ENCODE assay signal across 14 mouse cellular contexts in genomic region chr2:101960658-101961057, GRCm38 (mm10).
DNase-seq lines count a peak whose midpoint lies in the region; ATAC-seq and TF ChIP-seq lines count a peak whose summit lies in the region.
"Had no signal": no experiment of that assay in that cellular context is flagged by ENCODE, and none has a peak within 500 bp of the region (broad histone marks: within the 10 kb centered on the region; RNA-seq: fewer than 3 reads in every experiment).

No protein-coding gene starts in this region.

- no peak overlapping the region for H3K4me2 ChIP-seq in midbrain, embryonic 13.5 days (replicated peaks)
- no peak overlapping the region for H3K4me2 ChIP-seq in hindbrain, postnatal 0 days (ENCODE audit: low read depth, low read length)
- H3K4me2 ChIP-seq: stomach, embryonic 15.5 days had no signal

- intact Hi-C loops in heart, postnatal 14 days (cut with DNase I) = no loop called here

- TF ChIP-seq CTCF in hindbrain, postnatal 0 days (IDR thresholded peaks at IDR 0.05; ENCODE audit: low read depth) = no peak
- no peak for TF ChIP-seq CTCF in thymus, adult 2 months (IDR thresholded peaks at IDR 0.05; ENCODE audit: borderline replicate concordance, control insufficient read depth, extremely low read depth, insufficient read depth, low read length, poor library complexity)

- peak overlapping the region; percentile 59 for H3K27ac ChIP-seq in midbrain, embryonic 13.5 days
- H3K27ac ChIP-seq in midbrain, embryonic 10.5 days (replicated peaks) = no peak overlapping the region
- H3K27ac ChIP-seq in hindbrain, postnatal 0 days = no peak overlapping the region
- H3K27ac ChIP-seq in thymus, adult 2 months (ENCODE audit: control insufficient read depth, insufficient read depth, low read length) = no peak overlapping the region
- H3K27ac ChIP-seq: macrophage; stomach, embryonic 15.5 days had no signal

- H3K27me3 ChIP-seq in midbrain, embryonic 13.5 days = no peaks in the 10 kb centered on the region
- H3K27me3 ChIP-seq in midbrain, embryonic 10.5 days (ENCODE audit: low read depth, poor library complexity, severe bottlenecking) = no peaks in the 10 kb centered on the region
- H3K27me3 ChIP-seq in hindbrain, postnatal 0 days (ENCODE audit: insufficient read depth, low read length) = no peaks in the 10 kb centered on the region
- no peaks in the 10 kb centered on the region for H3K27me3 ChIP-seq in thymus, adult 2 months (ENCODE audit: control insufficient read depth, insufficient read depth, low read length)
- H3K27me3 ChIP-seq: stomach, embryonic 15.5 days had no signal

- peak; percentile 59 for DNase-seq in heart, adult 11 months
- no peak for DNase-seq in heart, postnatal 14 days
- no peak for DNase-seq in midbrain, embryonic 10.5 days (ENCODE audit: low spot score)
- DNase-seq in hindbrain, postnatal 0 days (ENCODE audit: low spot score) = no peak
- DNase-seq in telencephalon, adult 2 months (ENCODE audit: low read depth, low spot score) = peak; percentile 45
- no peak for DNase-seq in thymus, adult 2 months
- DNase-seq: adrenal gland, postnatal 10 days; B cell, adult 2 months; kidney, postnatal 14 days; right cerebral cortex, postnatal 4 days had no signal

- H3K4me1 ChIP-seq in midbrain, embryonic 13.5 days (replicated peaks) = peaks cover 67% of the 10 kb centered on the region
- peaks cover 63% of the 10 kb centered on the region for H3K4me1 ChIP-seq in midbrain, embryonic 10.5 days
- H3K4me1 ChIP-seq in hindbrain, postnatal 0 days (ENCODE audit: insufficient read depth, low read length) = 0 out of 2 replicates have a peak, but pooled peaks cover 3% of the 10 kb centered on the region
- H3K4me1 ChIP-seq in thymus, adult 2 months (replicated peaks; ENCODE audit: control insufficient read depth, insufficient read depth, low read length) = no peaks in the 10 kb centered on the region

- TF ChIP-seq POLR2A in thymus, adult 2 months (IDR thresholded peaks at IDR 0.05; ENCODE audit: control insufficient read depth, extremely low read depth, insufficient read depth, low read length, poor library complexity) = no peak

- H3K9me3 ChIP-seq in midbrain, embryonic 13.5 days = no peaks in the 10 kb centered on the region
- H3K9me3 ChIP-seq in midbrain, embryonic 10.5 days (replicated peaks) = no peaks in the 10 kb centered on the region
- H3K9me3 ChIP-seq in hindbrain, postnatal 0 days (ENCODE audit: low read length) = no peaks in the 10 kb centered on the region
- H3K9me3 ChIP-seq: stomach, embryonic 15.5 days had no signal

- WGBS in midbrain, embryonic 13.5 days = 50% methylated on average over 8 of the region's 8 CpGs
- WGBS in midbrain, embryonic 10.5 days = 85% methylated on average over 8 of the region's 8 CpGs
- WGBS in hindbrain, postnatal 0 days = 62% methylated on average over 8 of the region's 8 CpGs
- WGBS in thymus, adult 2 months = 94% methylated on average over 8 of the region's 8 CpGs

- no peak overlapping the region for H3K4me3 ChIP-seq in midbrain, embryonic 13.5 days (replicated peaks)
- no peak overlapping the region for H3K4me3 ChIP-seq in midbrain, embryonic 10.5 days
- H3K4me3 ChIP-seq in hindbrain, postnatal 0 days (ENCODE audit: low read length) = no peak overlapping the region
- no peak overlapping the region for H3K4me3 ChIP-seq in thymus, adult 2 months (ENCODE audit: control insufficient read depth, insufficient read depth, low read length)
- H3K4me3 ChIP-seq: stomach, embryonic 15.5 days had no signal

- peak; percentile 51; the same call in 1 of the 2 replicates for ATAC-seq in midbrain, embryonic 13.5 days
- 0 out of 2 replicates have a peak, but pooled peaks have one; percentile 29 for ATAC-seq in hindbrain, postnatal 0 days
- ATAC-seq in inflammation-experienced regulatory T-cells, adult 6 months = no peak

- no peaks in the 10 kb centered on the region for H3K36me3 ChIP-seq in midbrain, embryonic 13.5 days
- no peaks in the 10 kb centered on the region for H3K36me3 ChIP-seq in midbrain, embryonic 10.5 days
- H3K36me3 ChIP-seq in hindbrain, postnatal 0 days (ENCODE audit: insufficient read depth, low read length) = no peaks in the 10 kb centered on the region
- H3K36me3 ChIP-seq in thymus, adult 2 months (ENCODE audit: control insufficient read depth, insufficient read depth, low read length) = no peaks in the 10 kb centered on the region
- H3K36me3 ChIP-seq: stomach, embryonic 15.5 days had no signal

- no peak overlapping the region for H3K9ac ChIP-seq in midbrain, embryonic 13.5 days (replicated peaks)
- H3K9ac ChIP-seq in hindbrain, postnatal 0 days (replicated peaks; ENCODE audit: low read length) = no peak overlapping the region
- H3K9ac ChIP-seq: stomach, embryonic 15.5 days had no signal

Comparison
In these comparisons a context has a peak if more than half of its experiments do, and no peak if none do; other contexts are left out.
1. DNase-seq: peak in heart, adult 11 months (single experiment) and telencephalon, adult 2 months (single experiment); none in heart, postnatal 14 days (0 of 2), midbrain, embryonic 10.5 days (single experiment), hindbrain, postnatal 0 days (single experiment) and thymus, adult 2 months (single experiment).